Comparison of ENCODE assay signal across 9 mouse cellular contexts in the genomic region with DNA sequence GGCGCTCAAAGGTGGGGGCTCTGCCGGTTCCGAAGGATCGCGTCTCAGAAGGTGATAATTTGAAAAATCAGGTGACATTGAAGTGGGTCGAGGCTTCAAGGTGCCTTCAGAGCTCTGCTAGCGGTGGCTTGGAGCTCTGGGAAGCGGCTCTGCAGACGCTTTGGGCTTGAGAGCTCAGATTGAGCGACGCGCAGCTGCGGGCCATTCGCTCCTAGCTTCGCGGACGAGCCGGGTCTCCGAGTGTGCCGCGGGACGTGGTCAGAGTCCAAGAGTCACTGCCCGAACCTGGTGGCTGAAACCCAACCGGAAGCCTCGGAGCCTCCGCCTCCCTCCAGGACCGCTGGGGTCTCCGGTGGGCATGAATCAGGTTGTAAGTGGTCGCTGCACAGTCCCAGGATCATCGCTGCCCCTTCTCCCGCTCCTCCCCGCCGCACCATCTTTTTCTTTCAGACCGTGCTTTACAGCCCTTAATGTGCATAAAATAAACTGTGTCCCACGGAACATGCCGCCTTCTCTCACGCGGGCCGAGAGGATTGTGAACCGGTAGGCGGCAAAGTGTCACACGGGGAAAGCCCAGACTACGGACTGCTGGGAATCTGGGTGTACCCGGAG. TPM values are rescaled to one million over a fixed set of nuclear protein-coding genes. Genes with fewer than 3 reads are reported as not detected.
DNase-seq lines count a peak whose midpoint lies in the region; ATAC-seq and TF ChIP-seq lines count a peak whose summit lies in the region.
"Had no signal": no experiment of that assay in that cellular context is flagged by ENCODE, and none has a peak within 500 bp of the region (broad histone marks: within the 10 kb centered on the region; RNA-seq: fewer than 3 reads in every experiment).

No protein-coding gene starts in this region.

- no peak for TF ChIP-seq POLR2A in thymus, adult 2 months (IDR thresholded peaks at IDR 0.05; ENCODE audit: control insufficient read depth, extremely low read depth, insufficient read depth, low read length, poor library complexity)

- no peaks in the 10 kb centered on the region for H3K9me3 ChIP-seq in hindbrain, embryonic 10.5 days
- no peaks in the 10 kb centered on the region for H3K9me3 ChIP-seq in liver, embryonic 11.5 days (ENCODE audit: control insufficient read depth, low read length)

- H3K4me2 ChIP-seq in liver, embryonic 11.5 days = peak overlapping the region; percentile 59

- no peak overlapping the region for H3K27ac ChIP-seq in hindbrain, embryonic 10.5 days
- no peak overlapping the region for H3K27ac ChIP-seq in liver, embryonic 11.5 days (ENCODE audit: low read depth, low read length)
- H3K27ac ChIP-seq in thymus, adult 2 months (ENCODE audit: control insufficient read depth, insufficient read depth, low read length) = no peak overlapping the region

- peaks cover 98% of the 10 kb centered on the region for H3K27me3 ChIP-seq in hindbrain, embryonic 10.5 days (ENCODE audit: insufficient read depth, poor library complexity, severe bottlenecking)
- H3K27me3 ChIP-seq in liver, embryonic 11.5 days (replicated peaks; ENCODE audit: control insufficient read depth, insufficient read depth, low read length) = peaks cover 90% of the 10 kb centered on the region
- H3K27me3 ChIP-seq in thymus, adult 2 months (ENCODE audit: control insufficient read depth, insufficient read depth, low read length) = peaks cover 26% of the 10 kb centered on the region; the same call in 1 of the 2 replicates

- DNase-seq in ES-CJ7 (ENCODE audit: low read depth, low spot score) = peak; percentile 32
- DNase-seq in embryo, embryonic 10 days (ENCODE audit: low spot score) = peak; percentile 46
- peak; percentile 69 for DNase-seq in hindbrain, embryonic 10.5 days (ENCODE audit: low spot score)
- DNase-seq in liver, embryonic 11.5 days (ENCODE audit: low spot score) = no peak
- DNase-seq in layer of hippocampus, adult 18-20 months (ENCODE audit: low spot score in 2 of 2) = no peak
- no peak for DNase-seq in gastrocnemius, postnatal 25 days
- no peak for DNase-seq in spleen, postnatal 36 days (ENCODE audit: low spot score in 2 of 2)
- no peak for DNase-seq in thymus, adult 2 months

- under 1% methylated on average over 44 of the region's 44 CpGs for WGBS in hindbrain, embryonic 10.5 days
- 1% methylated on average over 44 of the region's 44 CpGs for WGBS in liver, embryonic 11.5 days
- WGBS in thymus, adult 2 months = 3% methylated on average over 44 of the region's 44 CpGs

- no peak for TF ChIP-seq CTCF in thymus, adult 2 months (IDR thresholded peaks at IDR 0.05; ENCODE audit: borderline replicate concordance, control insufficient read depth, extremely low read depth, insufficient read depth, low read length, poor library complexity)

- no peak for ATAC-seq in liver, embryonic 11.5 days (replicated peaks; ENCODE audit: low FRiP score)

- H3K4me3 ChIP-seq in hindbrain, embryonic 10.5 days = peak overlapping the region; percentile 34
- H3K4me3 ChIP-seq in liver, embryonic 11.5 days (ENCODE audit: low read depth, low read length) = peak overlapping the region; percentile 30
- no peak overlapping the region for H3K4me3 ChIP-seq in thymus, adult 2 months (ENCODE audit: control insufficient read depth, insufficient read depth, low read length)
- H3K4me3 ChIP-seq: myocyte had no signal

- no peaks in the 10 kb centered on the region for H3K36me3 ChIP-seq in hindbrain, embryonic 10.5 days
- no peaks in the 10 kb centered on the region for H3K36me3 ChIP-seq in liver, embryonic 11.5 days (ENCODE audit: control insufficient read depth, insufficient read depth, low read length)
- no peaks in the 10 kb centered on the region for H3K36me3 ChIP-seq in thymus, adult 2 months (ENCODE audit: control insufficient read depth, insufficient read depth, low read length)

- no peak overlapping the region for H3K9ac ChIP-seq in liver, embryonic 11.5 days (ENCODE audit: low read depth, low read length)

- peaks cover 16% of the 10 kb centered on the region for H3K4me1 ChIP-seq in hindbrain, embryonic 10.5 days (replicated peaks)
- peaks cover 10% of the 10 kb centered on the region; the same call in 1 of the 2 replicates for H3K4me1 ChIP-seq in liver, embryonic 11.5 days (replicated peaks; ENCODE audit: control insufficient read depth, insufficient read depth, low read length)
- H3K4me1 ChIP-seq in thymus, adult 2 months (replicated peaks; ENCODE audit: control insufficient read depth, insufficient read depth, low read length) = peaks cover 3% of the 10 kb centered on the region; the same call in 1 of the 2 replicates

RNA-seq across cellular contexts. Expression of a gene that starts 5.0 kb away (rescaled TPM):
- 0.21 TPM in 1 of 2 replicates, not detected in the other for polyA plus RNA-seq in hindbrain, embryonic 10.5 days (2016; fragmentation: Nextera tagmentation; extraction: Ambion mirVana)
- 1.0 and 2.1 TPM in 2 replicates for polyA plus RNA-seq in liver, embryonic 11.5 days (2014; fragmentation: Nextera tagmentation; extraction: Ambion mirVana)
- total RNA-seq in layer of hippocampus, adult 18-20 months (2021) = not detected
- not detected for total RNA-seq in gastrocnemius, postnatal 25 days (2021)
- polyA plus RNA-seq in thymus, adult 2 months (2012; rRNA removed) = 0.51 and 11.4 TPM in 2 replicates

Comparison
In these comparisons a context has a peak if more than half of its experiments do, and no peak if none do; other contexts are left out.
1. DNase-seq: peak in ES-CJ7 (single experiment), embryo, embryonic 10 days (single experiment) and hindbrain, embryonic 10.5 days (single experiment); none in liver, embryonic 11.5 days (single experiment), layer of hippocampus, adult 18-20 months (0 of 2), gastrocnemius, postnatal 25 days (single experiment), spleen, postnatal 36 days (0 of 2) and thymus, adult 2 months (single experiment).